Mouse (Mus musculus) stomach, postnatal 0 days (tissue): ENCODE results near the gene Zfp981. TPM values are rescaled to one million over a fixed set of nuclear protein-coding genes. Genes with fewer than 3 reads are reported as not detected.
"Not testable (repeated sequence)": the region's sequence is repeated elsewhere in the genome, so short reads cannot be mapped to it uniquely, and the experiment has no call there.

Experiments used
- ATAC-seq: fragments of 200-750 bp; cut with Nextera tagmentation; 2 replicates; pipeline ENCODE4 v1.8.0; 2017; ENCODE audit not compliant: low FRiP score, low TSS enrichment
- DNase-seq: peaks from one replicate; pipeline ENCODE4 v3.0.0-alpha.2; 2016; ENCODE audit warnings: low spot score
- H3K27ac ChIP-seq: fragments of 300-500 bp; sonication (generic); replicated peaks from 2 replicates; pipeline ENCODE4 v1.5.1; 2014; ENCODE audit warnings: mild to moderate bottlenecking, control low read depth
- H3K27me3 ChIP-seq: fragments of 300-500 bp; sonication (generic); 2 replicates; pipeline ENCODE4 v1.6.1; 2014; ENCODE audit warnings: low read length; ENCODE audit not compliant: control insufficient read depth, insufficient read depth
- H3K36me3 ChIP-seq: fragments of 300-500 bp; sonication (generic); 2 replicates; pipeline ENCODE4 v1.6.1; 2014; ENCODE audit warnings: low read length, mixed read lengths; ENCODE audit not compliant: control insufficient read depth, insufficient read depth
- H3K4me1 ChIP-seq: fragments of 300-500 bp; sonication (generic); replicated peaks from 2 replicates; pipeline ENCODE4 v1.6.1; 2014; ENCODE audit warnings: antibody characterized with exemption; ENCODE audit not compliant: control insufficient read depth, insufficient read depth
- H3K4me2 ChIP-seq: fragments of 300-500 bp; sonication (generic); replicated peaks from 2 replicates; pipeline ENCODE4 v1.6.1; 2014; ENCODE audit warnings: low read depth, mild to moderate bottlenecking, control low read depth, moderate library complexity
- H3K4me3 ChIP-seq: fragments of 300-500 bp; sonication (generic); 2 replicates; pipeline ENCODE4 v1.5.1; 2014; ENCODE audit warnings: low read depth, low read length, control low read depth
- H3K9ac ChIP-seq: fragments of 300-500 bp; sonication (generic); 2 replicates; pipeline ENCODE4 v1.6.1; 2014; ENCODE audit warnings: mild to moderate bottlenecking, low read length, control low read depth, mixed read lengths
- H3K9me3 ChIP-seq: fragments of 300-500 bp; sonication (generic); 2 replicates; pipeline ENCODE4 v1.6.1; 2016; ENCODE audit warnings: low read length; ENCODE audit not compliant: control insufficient read depth
- CTCF ChIP-seq: IDR thresholded peaks from 2 replicates; pipeline ENCODE4 v1.5.1; 2016; ENCODE audit warnings: antibody characterized with exemption, low read depth, mild to moderate bottlenecking, moderate library complexity
- EP300 ChIP-seq: optimal IDR thresholded peaks from 2 replicates; pipeline ENCODE3; 2016; ENCODE audit warnings: antibody characterized with exemption
- WGBS: fragments of 180-500 bp; shearing (Covaris S2); extraction: QIAGEN DNeasy Blood & Tissue Kit; methylation state at CpG from one replicate; pipeline ENCODE4 v1.1.7; 2014; 5-methylcytosine and 5-hydroxymethylcytosine counted together
- polyA plus RNA-seq: library from polyadenylated mRNA; unstranded; fragments of >200 nt; fragmentation: Nextera tagmentation; extraction: Ambion mirVana; gene quantifications from 2 replicates; pipeline ENCODE4 v1.2.1, GENCODE M21; 2015

The Zfp981 gene
- polyA plus RNA-seq, 1 experiment from 2014 or later = not detected

DNA sequence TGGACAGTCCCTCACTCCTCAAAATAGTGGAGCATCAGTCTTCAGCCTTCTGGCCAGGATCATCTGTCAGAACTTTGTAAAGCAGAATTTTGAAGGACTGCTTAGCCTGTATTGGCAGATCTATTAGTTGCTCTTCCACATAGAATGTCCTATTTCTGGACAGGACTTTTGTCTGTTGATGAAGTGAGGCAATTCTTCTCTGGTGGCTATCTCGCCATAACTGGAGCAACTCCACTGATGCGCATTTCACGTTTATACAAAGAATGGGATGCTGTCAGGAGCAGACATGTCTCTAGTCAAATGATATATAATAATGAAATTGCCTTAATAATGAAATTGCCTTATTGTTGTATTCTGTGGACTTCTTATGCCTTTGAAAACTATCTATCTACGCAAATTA, 12.6 kb upstream of the Zfp981 start:
- not testable (repeated sequence) for H3K4me2 ChIP-seq, H3K4me3 ChIP-seq, H3K4me1 ChIP-seq, H3K27me3 ChIP-seq, DNase-seq, H3K9ac ChIP-seq, ATAC-seq, H3K36me3 ChIP-seq, H3K27ac ChIP-seq
- 71% methylated on average over 4 of the region's 4 CpGs for WGBS
- peaks cover 15% of the 10 kb centered on the region for H3K9me3 ChIP-seq

DNA sequence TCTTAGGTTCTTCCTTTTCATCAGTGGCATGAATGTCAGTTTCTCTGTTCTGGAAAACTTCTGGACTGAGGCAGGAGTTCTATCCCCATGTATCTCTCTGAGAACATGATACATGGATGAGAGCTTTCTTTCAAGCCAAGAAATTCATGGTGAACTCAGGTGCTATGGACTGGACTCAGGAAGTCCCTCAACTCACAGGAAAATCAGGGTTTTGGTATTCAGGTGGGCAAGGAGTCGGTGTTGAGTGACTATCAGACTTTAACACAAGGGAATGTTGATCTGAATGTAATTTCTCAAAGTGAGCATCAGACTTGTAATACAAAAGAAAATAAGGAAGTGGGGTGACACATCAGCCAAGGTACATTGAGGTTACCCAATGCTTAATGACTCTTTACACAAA, 9.8 kb upstream of the Zfp981 start:
- not testable (repeated sequence) for DNase-seq, H3K4me1 ChIP-seq, H3K9ac ChIP-seq, H3K36me3 ChIP-seq, H3K27ac ChIP-seq, H3K4me3 ChIP-seq, H3K27me3 ChIP-seq, H3K4me2 ChIP-seq
- ATAC-seq = peak; percentile 39; the same call in 1 of the 2 replicates
- H3K9me3 ChIP-seq = peaks cover 12% of the 10 kb centered on the region
- WGBS = 78% methylated on average over 1 of the region's 1 CpGs

DNA sequence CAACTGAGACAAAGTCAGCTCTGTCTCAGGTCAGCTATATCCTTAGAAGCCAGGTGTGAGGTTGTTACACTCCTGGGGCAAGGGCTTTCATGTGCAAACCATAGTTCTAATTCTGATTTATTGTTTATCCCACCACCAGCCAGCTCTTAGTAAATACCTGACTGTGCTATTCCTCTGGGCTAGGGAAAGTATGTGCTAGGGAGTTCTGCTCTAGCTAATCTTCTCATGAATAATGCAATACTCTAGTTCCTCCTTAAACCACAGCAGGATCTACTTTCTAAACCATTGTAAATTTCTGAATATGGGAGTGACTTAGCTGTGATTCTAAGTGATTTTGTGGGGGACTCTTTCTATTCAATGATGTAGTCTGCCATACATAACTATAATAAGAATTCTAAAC, 9.4 kb upstream of the Zfp981 start:
- peaks cover 12% of the 10 kb centered on the region for H3K9me3 ChIP-seq
- ATAC-seq = no peak
- H3K27me3 ChIP-seq = no peaks in the 10 kb centered on the region
- H3K4me3 ChIP-seq = no peak overlapping the region
- no peaks in the 10 kb centered on the region for H3K36me3 ChIP-seq
- no peak overlapping the region for H3K9ac ChIP-seq
- no peaks in the 10 kb centered on the region for H3K4me1 ChIP-seq
- TF ChIP-seq CTCF (no peak), EP300 (no peak)
- H3K27ac ChIP-seq = no peak overlapping the region
- H3K4me2 ChIP-seq = no peak overlapping the region
- no peak for DNase-seq

DNA sequence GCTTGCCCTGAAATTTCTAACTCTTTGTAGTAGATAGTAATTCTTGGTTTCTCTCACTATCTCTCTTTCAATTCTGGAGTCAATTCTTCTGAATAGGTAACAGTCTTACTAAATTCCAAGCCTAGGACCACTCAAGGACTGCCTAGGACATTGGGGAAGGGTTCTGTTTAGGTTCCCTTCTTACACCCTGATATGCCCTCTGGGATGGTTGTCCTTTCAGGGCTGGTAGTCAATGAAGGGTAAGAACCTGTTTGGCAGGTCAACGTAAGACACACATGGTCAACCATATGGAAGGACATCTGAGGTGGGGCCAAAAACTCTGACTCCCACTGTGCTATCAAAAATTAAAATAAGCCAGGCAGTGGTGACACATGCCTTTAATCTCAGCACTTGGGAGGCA, 9.0 kb upstream of the Zfp981 start:
- ATAC-seq (peak; percentile 58; the same call in 1 of the 2 replicates), DNase-seq (no peak)
- no peak overlapping the region for H3K9ac ChIP-seq
- H3K9me3 ChIP-seq = peaks cover 12% of the 10 kb centered on the region
- TF ChIP-seq CTCF = no peak
- TF ChIP-seq EP300 = no peak
- H3K4me3 ChIP-seq = no peak overlapping the region
- no peaks in the 10 kb centered on the region for H3K36me3 ChIP-seq
- no peak overlapping the region for H3K4me2 ChIP-seq
- H3K4me1 ChIP-seq = no peaks in the 10 kb centered on the region
- no peaks in the 10 kb centered on the region for H3K27me3 ChIP-seq
- 39% methylated on average over 1 of the region's 1 CpGs for WGBS
- H3K27ac ChIP-seq = no peak overlapping the region

DNA sequence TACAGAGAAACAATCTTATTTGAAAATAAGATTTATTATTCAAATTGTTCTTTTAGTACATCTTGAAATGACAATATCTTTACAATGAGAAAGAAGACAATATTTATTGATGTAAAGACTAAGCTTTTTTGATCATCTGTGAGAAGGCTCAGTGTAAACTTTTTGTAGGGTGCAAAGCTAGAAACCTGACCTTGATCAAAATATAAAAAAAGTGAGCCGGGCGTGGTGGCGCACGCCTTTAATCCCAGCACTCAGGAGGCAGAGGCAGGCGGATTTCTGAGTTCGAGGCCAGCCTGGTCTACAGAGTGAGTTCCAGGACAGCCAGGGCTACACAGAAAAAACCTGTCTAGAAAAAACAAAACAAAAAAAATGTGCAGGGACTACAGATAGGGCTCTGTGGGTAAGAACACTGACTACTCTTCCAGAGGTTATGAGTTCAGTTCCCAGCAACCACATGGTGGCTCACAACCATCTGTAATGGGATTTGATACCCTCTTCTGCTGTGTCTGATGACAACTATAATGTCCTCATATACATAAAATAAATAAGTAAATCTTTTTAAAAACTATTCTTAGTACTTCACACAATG, 8.4 kb upstream of the Zfp981 start:
- not testable (repeated sequence) for DNase-seq, H3K27ac ChIP-seq, H3K4me1 ChIP-seq, H3K36me3 ChIP-seq, H3K27me3 ChIP-seq, H3K9ac ChIP-seq, H3K4me3 ChIP-seq, H3K4me2 ChIP-seq
- peak; percentile 36 for ATAC-seq
- peaks cover 12% of the 10 kb centered on the region for H3K9me3 ChIP-seq
- 87% methylated on average over 6 of the region's 6 CpGs for WGBS

DNA sequence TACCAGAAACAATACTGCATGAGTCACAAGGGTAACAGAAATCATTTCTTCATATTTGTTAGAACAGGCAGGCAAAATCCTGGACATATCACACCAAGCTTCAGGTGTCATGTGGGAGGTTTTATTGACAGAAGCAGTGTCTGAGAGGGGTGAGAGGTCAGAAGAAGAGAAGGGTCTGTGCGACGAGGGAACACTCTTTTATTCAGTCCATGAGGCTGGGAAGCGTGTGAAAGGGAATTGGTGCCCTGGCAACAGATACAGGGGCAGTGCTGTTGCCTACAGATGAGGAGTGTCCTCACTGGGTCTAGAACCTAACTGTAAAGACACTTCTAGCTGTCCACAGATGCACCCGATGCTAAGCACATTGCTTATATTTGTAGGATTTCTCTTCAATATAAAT, 6.8 kb upstream of the Zfp981 start:
- no peak overlapping the region for H3K27ac ChIP-seq
- TF ChIP-seq EP300 (no peak), CTCF (no peak)
- no peak for ATAC-seq
- no peak overlapping the region for H3K4me3 ChIP-seq
- no peak overlapping the region for H3K9ac ChIP-seq
- no peaks in the 10 kb centered on the region for H3K36me3 ChIP-seq
- no peak overlapping the region for H3K4me2 ChIP-seq
- 61% methylated on average over 4 of the region's 4 CpGs for WGBS
- DNase-seq = no peak
- peaks cover 8% of the 10 kb centered on the region for H3K9me3 ChIP-seq
- no peaks in the 10 kb centered on the region for H3K4me1 ChIP-seq
- no peaks in the 10 kb centered on the region for H3K27me3 ChIP-seq

DNA sequence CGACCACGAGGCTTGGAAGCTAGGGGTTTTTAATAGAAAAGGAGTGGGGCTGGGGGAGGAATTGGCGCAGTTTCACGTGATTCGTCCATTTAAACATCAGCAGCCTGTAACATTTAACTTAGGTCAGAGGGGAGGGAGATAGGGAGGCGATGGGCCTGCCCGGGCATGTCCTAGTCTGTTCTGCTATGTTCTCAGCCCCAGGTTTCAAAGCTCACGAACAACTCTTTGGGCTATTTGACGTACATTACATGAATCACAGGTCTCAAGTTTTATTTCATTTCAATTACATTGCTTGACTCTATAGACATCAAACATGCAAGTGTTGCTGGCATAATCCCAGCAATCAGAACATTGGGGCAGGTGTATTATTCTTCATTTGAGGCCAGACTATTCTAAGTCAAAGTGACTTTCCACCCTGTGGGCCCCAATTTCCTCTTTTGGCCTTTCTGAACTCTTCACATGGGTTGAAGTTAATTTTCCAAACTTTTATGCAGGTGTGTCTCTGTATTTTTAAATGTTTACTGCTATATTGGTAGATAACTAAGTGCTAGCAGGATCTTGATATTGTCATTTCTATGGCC, 4.0 kb upstream of the Zfp981 start:
- H3K9ac ChIP-seq, H3K36me3 ChIP-seq, H3K9me3 ChIP-seq, H3K27ac ChIP-seq, H3K4me3 ChIP-seq, DNase-seq, H3K4me2 ChIP-seq, ATAC-seq, H3K4me1 ChIP-seq, H3K27me3 ChIP-seq: not testable (repeated sequence)
- WGBS = 75% methylated on average over 9 of the region's 9 CpGs

DNA sequence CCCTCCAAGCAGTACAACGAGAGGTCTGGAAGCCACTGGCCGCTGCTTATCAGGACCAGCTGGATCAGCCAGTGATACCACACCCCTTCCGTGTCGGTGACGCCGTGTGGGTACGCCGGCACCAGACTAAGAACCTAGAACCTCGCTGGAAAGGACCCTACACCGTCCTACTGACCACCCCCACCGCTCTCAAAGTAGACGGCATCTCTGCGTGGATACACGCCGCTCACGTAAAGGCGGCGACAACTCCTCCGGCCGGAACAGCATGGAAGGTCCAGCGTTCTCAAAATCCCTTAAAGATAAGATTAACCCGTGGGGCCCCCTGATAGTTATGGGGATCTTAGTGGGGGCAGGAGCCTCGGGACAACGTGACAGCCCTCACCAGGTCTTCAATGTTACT, 7.2 kb downstream of the Zfp981 start:
- ATAC-seq, H3K27ac ChIP-seq, H3K9me3 ChIP-seq, DNase-seq, H3K9ac ChIP-seq, H3K4me3 ChIP-seq, H3K4me2 ChIP-seq, H3K4me1 ChIP-seq, H3K27me3 ChIP-seq, H3K36me3 ChIP-seq: not testable (repeated sequence)
- WGBS = 93% methylated on average over 18 of the region's 24 CpGs

DNA sequence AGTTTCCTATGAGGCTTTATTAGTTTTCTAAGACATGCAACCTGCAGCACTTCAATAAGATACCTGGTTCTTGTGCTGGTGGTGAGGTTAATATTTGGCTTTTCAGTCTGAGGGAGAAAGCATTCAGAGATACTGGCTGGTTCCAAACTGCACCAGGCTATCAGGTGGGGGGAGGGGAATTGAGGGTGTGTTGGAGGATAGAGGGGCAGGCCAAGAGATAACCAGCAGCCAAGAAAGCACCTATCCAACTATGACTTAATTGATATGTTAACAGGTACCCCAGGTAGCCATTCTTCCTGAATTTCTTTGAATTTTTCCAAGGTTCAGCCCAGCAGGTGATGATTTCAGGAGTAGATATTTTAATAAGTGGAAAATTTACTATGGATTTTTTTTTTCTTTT, 10.0 kb downstream of the Zfp981 start:
- not testable (repeated sequence) for H3K9ac ChIP-seq, ATAC-seq, H3K36me3 ChIP-seq, H3K4me1 ChIP-seq, H3K27me3 ChIP-seq, H3K4me3 ChIP-seq, H3K4me2 ChIP-seq, DNase-seq, H3K27ac ChIP-seq, H3K9me3 ChIP-seq
